Mouse (Mus musculus) monocyte, adult 5-6 weeks (primary cell): ENCODE results near the gene Snx14. TPM values are rescaled to one million over a fixed set of nuclear protein-coding genes. Genes with fewer than 3 reads are reported as not detected.
"Not testable (repeated sequence)": the region's sequence is repeated elsewhere in the genome, so short reads cannot be mapped to it uniquely, and the experiment has no call there.

Experiments
- ATAC-seq: fragments of 153-309, 156-312 bp; replicated peaks from 2 replicates; pipeline ENCODE4 v1.8.0; 2017; ENCODE audit warnings: mild to moderate bottlenecking; ENCODE audit not compliant: low TSS enrichment, insufficient number of reproducible peaks, severe bottlenecking, poor library complexity, low FRiP score
- total RNA-seq: library from RNA; stranded (forward); fragments of 200-1000, 200-491, 200-594 nt; gene quantifications from 3 replicates; pipeline ENCODE4 v1.2.3, GENCODE M21; 2017

Snx14 gene
- total RNA-seq = 34.1 to 44.9 TPM (median 35.3 TPM) in 3 replicates

DNA sequence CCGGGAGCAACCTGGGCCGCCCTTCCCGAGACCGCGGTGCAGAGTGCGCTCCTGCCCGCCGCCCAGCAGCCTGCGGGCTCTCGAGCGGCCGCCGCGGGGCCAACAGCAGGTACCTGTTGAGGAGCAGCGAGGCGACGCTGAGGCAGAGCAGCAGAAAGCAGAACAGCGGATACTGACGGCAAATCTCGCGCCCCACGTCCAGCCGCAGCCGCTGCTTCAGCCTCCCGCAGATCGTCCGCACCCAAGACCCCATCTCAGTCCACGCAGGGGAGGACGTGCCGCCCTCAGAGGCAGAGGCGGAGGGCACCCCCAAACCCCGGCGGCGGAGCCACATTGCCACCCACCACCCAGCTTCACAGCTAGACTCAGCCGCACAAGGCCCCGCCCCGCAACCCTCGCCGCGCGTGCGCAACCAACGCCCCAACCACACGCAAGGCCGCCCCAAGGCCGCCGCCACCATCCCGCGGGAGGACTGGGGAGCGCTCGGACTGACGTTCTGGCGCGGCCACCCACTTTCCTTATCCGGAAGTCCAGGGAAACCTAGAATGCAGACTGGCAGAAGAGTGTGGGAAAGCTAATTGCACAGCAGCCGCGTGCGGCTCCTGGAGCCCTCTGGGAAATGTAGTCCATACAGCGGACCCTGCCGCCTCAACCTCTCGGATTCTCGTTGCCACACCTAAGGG, at the start of gene Snx14:
Gene Snx14 (minus strand): TSS at position 404 of the 683 bp plus-strand sequence.
- peak; percentile 91 for ATAC-seq

DNA sequence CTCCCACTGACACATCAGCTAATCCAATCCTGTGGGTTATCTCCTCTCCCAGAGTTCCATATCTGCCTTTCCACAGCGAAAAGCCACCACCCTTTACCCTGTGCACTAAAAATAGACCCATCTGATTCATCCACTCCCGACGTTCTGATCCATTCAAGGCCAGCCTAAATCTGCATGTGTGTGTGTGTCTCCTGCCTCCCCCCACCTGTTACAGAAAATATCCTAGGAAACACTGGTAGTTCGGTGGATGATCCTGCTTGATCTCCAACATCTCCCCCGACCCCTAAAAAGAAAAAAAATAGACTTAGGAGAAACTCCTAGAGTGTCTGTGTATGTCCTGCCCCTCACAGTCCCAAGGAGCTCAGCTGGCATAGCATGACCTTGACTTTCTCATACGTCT, 45.8 kb upstream of the Snx14 start:
- ATAC-seq = no peak

DNA sequence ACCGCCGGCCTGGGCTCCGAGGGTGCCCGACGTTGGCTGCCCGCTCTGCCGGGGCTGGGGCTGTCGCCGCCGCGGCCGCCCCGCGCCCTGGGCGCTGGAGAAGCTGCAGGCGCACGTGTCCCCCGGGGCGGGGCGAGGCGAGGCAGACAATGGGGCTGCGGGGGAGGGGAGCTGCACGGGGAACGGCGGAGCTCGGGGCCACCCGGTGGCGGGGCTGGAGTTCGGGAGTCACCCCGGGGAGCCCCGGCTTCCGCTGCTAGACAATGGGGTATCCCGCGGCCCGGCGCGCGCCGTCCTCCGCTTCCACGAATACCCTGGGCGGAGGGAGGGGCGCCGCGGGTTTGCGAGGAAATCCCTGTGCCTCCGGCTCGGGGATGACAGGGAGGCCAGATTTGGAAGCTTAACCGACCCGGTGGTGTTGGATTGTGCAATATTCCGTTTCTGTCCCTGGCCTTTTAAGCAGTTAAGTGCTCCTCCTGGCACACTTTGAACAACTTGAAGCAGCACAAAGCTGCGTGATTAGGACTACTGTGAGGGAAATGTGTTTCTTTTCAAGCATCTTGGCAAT, 44.2 kb upstream of the Snx14 start:
- peak; percentile 36 for ATAC-seq

DNA sequence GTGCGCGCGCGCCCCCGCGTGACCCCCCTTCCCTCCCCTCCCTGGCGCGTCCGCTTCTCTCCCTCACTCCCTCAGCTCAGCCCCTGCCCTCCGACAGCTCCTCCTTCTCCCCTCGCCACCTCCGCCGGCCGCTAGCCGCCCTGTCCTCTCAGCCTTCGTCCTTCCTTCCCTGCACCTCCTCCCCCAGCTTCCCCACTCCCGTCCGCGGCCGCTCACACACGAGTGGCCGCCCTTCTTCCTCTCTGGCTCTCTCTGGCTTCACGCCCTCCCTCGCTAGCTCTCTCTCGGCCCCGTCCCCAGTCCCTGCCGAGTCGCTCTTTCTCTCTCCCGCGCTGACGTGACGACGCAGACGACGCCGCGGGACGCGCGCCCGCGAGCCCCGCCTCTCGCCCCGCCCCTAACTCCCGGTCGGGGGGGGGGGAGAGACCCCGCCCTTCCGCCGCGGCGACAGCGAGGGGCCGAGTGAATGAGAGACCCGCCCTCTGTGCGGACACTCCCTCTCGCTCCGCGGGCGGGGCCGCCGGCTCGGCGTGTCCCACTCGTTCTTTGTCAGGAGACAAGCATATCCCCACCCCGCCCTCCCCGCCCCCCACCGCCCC, 43.6 kb upstream of the Snx14 start, which contains the start of gene Syncrip:
Gene Syncrip (minus strand): TSS at position 345 of the 599 bp plus-strand sequence.
- ATAC-seq = peak; percentile 85

DNA sequence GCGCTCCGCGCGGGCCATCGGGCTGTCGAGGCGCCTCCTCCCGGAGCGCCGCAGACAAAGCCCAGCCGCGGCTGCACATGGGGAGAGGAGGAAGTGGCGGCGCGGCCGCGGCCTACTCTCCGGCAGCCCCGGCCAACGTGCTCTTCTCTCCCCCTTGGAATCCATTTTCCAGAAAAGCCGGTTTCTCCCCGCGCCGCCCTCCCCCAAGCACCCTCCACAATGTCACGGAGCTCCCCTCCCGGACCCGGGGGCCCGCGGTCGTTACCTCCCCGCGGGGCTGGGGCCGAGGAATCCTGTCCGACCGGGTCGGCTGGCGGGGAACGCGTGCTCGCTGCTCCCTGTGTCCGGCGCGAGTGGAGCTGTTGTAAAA, 43.0 kb upstream of the Snx14 start:
- no peak for ATAC-seq

DNA sequence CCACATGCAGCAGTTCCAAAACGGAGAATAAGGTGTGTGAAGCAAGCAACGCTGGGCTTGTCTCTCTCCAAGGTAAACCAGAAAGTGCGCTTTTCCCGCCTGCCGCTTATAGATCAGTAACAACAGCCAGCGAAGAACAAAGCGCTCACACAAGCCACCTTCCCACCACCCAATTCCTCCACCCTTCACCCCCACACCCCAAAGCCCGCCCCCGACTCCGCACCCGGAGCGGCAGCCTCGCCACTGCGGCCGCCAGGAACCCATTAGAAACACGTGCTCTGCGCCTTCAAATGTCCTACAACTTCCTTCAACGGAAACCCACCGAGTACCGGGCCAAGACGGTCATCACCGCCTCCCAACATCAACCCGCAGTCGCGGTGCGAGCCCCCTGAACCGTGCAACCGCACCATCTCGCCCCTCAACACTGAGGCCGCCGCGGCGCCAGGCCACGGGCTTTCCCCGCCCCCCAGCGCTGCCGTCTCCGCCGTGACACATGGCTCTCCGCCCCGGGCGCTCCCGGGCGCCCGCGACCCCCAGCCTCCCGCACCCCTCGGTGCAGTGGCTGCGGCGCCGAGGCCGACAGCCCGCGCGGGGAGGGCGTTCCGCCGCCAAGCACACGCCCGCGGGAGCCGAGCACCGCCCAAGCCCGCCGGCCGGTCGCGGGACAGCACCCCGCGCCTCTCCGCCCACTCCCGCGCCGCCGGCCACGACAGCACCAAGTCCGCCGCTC, 42.5 kb upstream of the Snx14 start:
- no peak for ATAC-seq

DNA sequence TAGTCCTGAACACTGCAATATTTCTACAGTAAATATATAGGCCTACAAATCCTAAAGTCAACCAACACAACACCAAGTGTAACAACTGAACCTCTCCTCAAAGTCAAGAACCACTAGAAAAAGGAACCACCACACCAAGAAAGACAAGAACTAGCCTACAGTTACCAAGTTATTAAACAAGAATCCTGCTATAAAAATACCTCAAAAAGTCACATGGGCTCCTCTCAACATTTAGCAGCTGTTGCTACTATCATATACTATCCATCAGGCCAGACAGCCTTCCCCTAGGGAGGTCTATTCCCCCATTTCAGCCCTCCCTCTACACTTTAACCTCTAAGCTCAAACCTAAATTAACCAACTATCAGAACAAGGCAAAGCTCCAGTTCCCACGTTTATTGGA, 41.4 kb upstream of the Snx14 start:
- no peak for ATAC-seq

DNA sequence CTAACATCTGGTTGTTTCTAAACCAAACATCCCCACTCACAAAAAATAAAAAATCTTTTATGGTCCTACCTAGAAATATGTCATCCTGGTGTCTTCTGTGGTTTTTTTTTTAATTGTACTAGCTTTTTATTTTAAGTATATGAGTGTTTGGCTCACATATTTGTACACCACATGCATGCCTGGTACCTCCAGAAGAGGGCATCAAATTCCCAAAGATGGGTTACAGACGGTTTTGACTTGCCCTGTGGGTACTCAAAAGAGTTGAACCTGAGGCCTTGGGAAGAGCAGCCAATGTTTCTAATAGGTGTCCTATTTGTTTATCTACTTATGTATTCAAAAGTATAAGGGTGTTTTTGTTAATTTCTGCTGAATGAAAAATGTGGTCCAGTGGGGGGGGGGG, 37.4 kb upstream of the Snx14 start:
- no peak for ATAC-seq

DNA sequence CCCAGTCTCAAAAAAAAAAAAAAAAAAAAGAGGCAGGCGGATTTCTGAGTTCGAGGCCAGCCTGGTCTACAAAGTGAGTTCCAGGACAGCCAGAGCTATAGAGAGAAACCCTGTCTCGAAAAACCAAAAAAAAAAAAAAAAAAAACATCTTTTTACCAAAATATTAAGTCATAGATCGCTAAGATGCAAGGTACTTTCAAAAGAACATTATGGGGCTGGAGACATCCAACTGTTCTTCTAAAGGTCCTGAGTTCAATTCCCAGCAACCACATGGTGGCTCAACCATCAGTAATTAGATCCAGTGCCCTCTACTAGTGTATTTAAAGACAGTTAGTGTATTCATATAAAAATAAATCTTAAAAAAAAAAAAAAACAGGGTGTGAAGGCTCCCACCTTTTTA, 22.3 kb upstream of the Snx14 start:
- not testable (repeated sequence) for ATAC-seq

DNA sequence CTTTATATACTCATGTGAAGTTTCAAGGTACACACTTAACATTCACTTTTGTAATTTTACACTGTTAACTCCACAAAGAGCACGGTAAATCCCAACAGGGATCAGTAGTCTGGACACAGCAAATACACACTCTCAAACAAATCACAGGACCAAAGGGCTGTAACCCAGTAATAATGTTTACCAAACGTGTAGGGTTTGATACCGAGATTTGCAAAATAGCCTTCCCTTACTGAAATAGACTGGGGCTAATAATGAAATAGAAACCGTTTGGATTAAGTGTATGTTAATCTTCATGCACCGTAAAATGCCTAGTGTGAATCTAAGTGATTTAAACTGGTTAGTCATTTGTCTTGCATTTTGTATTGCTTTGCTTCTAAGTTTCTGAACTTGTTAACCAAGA, 1.2 kb upstream of the Snx14 start:
- no peak for ATAC-seq

DNA sequence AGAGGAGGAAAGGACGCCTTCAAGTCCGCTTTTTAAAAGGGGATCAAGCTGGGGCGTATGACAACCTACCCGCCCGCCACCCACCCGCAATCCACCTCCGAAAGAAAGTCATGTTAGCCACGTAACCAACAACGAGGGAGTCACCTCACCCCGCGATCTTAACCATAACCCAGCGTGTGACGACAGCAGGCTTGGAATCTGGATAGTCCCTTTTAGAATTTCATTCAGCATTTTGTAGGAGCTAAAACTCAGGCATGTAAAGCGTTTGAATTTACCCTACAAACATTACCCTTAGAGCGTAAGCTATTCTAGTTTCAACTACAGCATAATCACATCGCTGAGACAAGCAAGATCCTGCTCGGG, 461 bp upstream of the Snx14 start:
- ATAC-seq = no peak

DNA sequence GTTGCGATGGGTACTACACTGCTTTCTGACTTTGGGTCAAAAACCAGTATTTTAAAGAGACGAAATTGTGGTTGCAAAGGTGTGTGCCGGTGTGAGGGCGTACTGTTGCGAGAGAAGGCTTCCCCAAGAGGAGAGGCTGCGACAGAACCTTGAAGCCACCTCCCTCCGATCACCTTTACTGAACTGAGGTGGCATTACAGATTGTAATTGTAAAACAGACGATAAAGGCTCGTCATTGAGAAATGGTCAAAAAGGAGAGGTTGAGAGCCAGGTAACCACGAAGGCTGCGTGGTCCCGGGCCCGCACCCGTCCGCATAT, 562 bp downstream of the Snx14 start:
- ATAC-seq = no peak

DNA sequence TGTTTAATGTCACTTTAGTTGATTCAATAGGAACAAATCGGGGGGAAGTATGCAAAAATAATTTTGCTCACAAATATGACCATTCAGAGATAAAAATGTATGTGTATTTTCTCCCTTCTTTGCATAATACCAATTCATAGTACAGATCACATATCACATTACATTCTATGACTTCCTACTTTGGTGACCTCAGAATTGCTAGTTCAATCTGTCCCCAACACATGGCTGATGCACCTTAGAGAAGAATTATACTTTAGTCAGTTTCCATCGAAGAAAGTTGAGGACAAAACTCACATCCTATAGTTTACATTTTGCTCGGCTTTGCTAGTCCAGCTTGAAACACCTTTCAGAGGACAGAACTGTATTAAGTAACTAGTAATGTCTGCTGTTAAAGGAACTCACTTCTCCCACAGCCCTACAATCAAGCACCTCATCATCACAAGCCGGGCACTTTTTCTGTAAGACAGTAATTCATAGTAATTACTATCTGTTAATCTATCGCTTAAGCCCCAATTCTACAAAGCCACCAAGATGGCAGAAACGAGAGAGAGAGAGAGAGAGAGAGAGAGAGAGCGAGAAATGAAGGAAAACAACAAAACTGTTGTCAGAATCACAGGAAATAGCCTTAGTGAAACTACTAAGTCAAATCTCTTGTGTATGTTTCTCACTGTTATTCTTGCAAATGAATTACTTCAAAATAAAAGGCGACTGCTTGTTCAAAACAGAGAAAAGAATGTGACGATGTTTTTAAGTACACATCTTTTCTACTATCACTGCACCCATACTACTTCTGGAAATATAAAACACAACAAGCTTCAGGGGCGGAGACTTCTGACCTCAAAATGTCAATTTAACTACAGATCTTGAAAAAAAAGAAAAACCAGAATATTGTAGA, 1.2 kb downstream of the Snx14 start:
- no peak for ATAC-seq

DNA sequence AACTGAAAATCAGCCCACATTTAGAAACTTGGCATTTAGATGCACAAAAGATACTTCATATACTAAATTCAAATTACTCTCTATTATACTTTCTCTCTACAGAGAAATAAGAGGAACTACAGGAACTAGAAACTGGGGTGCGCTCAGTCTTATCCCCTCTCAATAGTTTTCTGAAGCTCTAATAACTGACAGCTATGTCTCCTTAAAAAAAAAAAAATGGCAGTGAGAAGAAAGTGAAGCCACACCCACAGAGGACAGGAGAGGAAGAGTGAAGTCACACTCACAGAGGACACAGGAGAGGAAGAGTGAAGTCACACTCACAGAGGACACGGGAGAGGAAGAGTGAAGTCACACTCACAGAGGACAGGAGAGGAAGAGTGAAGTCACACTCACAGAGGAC, 14.4 kb downstream of the Snx14 start:
- ATAC-seq = no peak

DNA sequence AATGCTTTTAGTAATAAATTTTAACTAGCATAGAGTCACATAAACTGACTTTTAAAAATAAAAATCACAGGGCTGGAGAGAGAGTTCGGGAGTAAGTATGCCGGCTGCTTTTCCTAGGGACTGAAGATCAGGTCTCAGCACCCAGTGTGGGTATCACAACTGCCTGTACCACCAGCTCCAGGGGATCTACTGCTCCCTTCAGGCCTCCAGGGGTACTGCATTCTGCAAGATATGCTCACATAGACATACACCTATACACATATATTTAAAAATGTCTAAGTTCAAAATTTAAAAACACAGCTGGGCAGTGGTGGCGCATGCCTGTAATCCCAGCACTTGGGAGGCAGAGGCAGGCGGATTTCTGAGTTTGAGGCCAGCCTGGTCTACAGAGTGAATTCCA, 16.3 kb downstream of the Snx14 start:
- no peak for ATAC-seq

DNA sequence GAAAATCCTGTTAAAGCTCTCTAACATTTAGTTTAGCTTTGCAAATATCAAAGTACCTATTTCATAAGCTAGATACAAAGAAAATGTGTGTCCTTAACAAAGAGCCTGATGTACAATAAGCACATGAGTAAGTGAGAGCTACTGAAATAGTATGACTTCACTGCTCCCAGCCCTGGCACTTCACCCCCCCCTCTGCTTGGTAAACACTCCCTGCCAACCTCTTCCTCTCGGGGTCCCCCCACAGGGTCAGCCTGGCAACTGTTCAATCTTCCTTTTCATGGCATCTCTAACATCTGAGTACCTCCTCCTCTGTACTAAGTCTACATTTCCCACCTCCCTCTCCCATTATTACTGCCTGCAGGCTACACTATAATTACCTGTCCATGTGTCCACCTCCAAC, 22.0 kb downstream of the Snx14 start:
- no peak for ATAC-seq

DNA sequence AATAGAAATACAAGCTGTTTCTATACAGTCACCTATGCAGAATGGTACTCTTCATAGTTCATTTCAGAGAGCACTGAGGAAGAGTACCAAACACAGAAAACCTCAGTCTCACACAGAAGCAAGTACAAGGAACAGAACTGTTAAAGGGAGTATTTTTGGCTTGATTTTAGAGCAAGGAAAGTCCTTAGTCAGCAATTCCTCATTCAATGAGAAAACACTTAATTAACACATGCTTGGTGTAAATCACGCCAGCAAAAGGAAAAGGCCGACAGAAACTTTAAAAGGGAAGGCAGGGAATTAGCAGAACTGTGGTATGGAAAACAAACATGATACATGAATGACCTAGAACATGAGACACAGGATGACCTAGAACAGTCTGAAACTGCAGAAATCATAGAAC, 28.8 kb downstream of the Snx14 start:
- no peak for ATAC-seq

DNA sequence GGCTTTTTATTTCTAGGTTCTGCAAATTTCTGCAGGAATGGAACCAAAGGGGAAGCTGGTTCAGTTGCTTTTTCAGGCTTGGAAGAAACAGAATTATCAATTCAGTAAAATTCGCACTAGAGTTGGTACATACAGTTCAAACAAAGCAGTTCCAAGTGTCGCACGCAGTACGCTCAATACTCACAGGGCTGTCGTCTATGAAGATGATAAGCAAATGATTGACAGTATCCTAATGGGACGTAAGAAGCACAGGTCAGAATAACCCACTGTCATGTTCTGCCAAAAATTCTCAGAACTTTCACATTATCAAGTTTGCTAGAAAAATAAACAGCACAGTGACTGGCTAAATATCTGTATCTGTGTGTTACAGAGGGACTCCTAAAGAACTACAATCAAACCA, 34.2 kb downstream of the Snx14 start:
- ATAC-seq = no peak

DNA sequence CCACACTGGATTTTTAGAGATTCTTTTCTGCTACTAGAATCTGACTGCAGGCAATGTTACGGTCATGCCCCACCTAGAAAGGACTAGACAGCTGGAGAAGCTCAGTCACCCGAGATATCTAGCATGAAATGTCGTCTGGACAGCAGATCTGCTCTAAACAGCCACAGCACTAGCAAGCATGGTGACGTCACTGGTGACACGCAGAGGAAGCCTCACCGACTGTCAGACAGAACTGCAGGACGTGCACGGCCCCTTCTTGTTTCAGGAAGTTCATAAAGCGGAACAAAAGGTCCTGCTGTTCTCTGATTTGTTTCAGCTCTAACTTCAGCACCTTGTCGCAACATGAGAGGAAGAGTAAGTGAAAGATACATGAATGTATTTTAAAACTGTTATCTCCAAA, 34.7 kb downstream of the Snx14 start:
- ATAC-seq = peak; percentile 100
